Mouse (Mus musculus) adrenal gland, adult 2 months (tissue): Measurements from ENCODE around the gene Tigar. TPM values are rescaled to one million over a fixed set of nuclear protein-coding genes. Genes with fewer than 3 reads are reported as not detected.

Experiments used
- DNase-seq: peaks from one replicate; pipeline ENCODE4 v3.0.0; 2021
- long read RNA-seq: library from polyadenylated mRNA; stranded (forward); transcript quantifications from one replicate; pipeline ENCODE4 v2.0.0, GENCODE M21; 2021
- polyA plus RNA-seq: library from polyadenylated mRNA; depleted of rRNA; stranded (reverse); fragments of >200 nt; gene quantifications from 2 replicates; pipeline ENCODE4 v1.2.3, GENCODE M21; 2012; rRNA removed
- total RNA-seq, 2 experiments: library from RNA; stranded (reverse); gene quantifications; 2 replicates each; pipeline ENCODE4 v1.2.3; 2021

Gene Tigar
- 10 to 100 TPM; 13.2 to 21.9 TPM for total RNA-seq
- 2.2 and 3.0 TPM in 2 replicates for polyA plus RNA-seq
- long read RNA-seq, transcript Tigar-201 (6 exons, 3,651 nt), result major isoform, 7 of 9 reads
- long read RNA-seq, partial matches to known transcripts, result 0 of 9 reads
- long read RNA-seq, other reads (novel, unspliced or antisense), result 2 of 9 reads

GRCm38 (mm10) chr6:127109402-127109930 lies at the start of gene Tigar:
TSS of gene Tigar (minus strand) at chr6:127109557.
- DNase-seq, result peak; percentile 97

GRCm38 (mm10) chr6:127157321-127157720 lies 48.0 kb upstream of the Tigar start:
- DNase-seq, result no peak

GRCm38 (mm10) chr6:127155468-127155867 lies 46.1 kb upstream of the Tigar start:
- peak; percentile 69 for DNase-seq

- peak; percentile 90 for DNase-seq
These were observed 45.4 kb upstream of the Tigar start for GRCm38 (mm10) chr6:127154708-127155268.

- peak; percentile 43 for DNase-seq
These were observed 44.8 kb upstream of the Tigar start for GRCm38 (mm10) chr6:127153972-127154707.

- DNase-seq, result peak; percentile 87
These were observed 44.0 kb upstream of the Tigar start for GRCm38 (mm10) chr6:127153296-127153800.

GRCm38 (mm10) chr6:127152106-127152951 lies 43.0 kb upstream of the Tigar start, which contains the start of gene Ccnd2:
TSS of gene Ccnd2 (minus strand) at chr6:127152193.
- DNase-seq, result peak; percentile 91

GRCm38 (mm10) chr6:127151565-127152105 lies 42.3 kb upstream of the Tigar start:
- DNase-seq, result peak; percentile 80

GRCm38 (mm10) chr6:127150663-127151564 lies 41.6 kb upstream of the Tigar start:
- DNase-seq, result peak; percentile 93

- peak; percentile 76 for DNase-seq
These were observed 40.7 kb upstream of the Tigar start for GRCm38 (mm10) chr6:127149944-127150662.

- DNase-seq, result peak; percentile 79
These were observed 40.1 kb upstream of the Tigar start for GRCm38 (mm10) chr6:127149303-127149943.

- DNase-seq, result peak; percentile 59
These were observed 39.4 kb upstream of the Tigar start for GRCm38 (mm10) chr6:127148526-127149302.

GRCm38 (mm10) chr6:127147665-127148064 lies 38.3 kb upstream of the Tigar start:
- peak; percentile 91 for DNase-seq

- DNase-seq, result no peak
These were observed 37.1 kb upstream of the Tigar start for GRCm38 (mm10) chr6:127146322-127146947.

- no peak for DNase-seq
These were observed 36.3 kb upstream of the Tigar start for GRCm38 (mm10) chr6:127145464-127146190.

GRCm38 (mm10) chr6:127143576-127144288 lies 34.4 kb upstream of the Tigar start:
- DNase-seq, result no peak
